Mouse (Mus musculus) forebrain, postnatal 0 days (tissue): ENCODE results near the gene Luzp1. TPM values are rescaled to one million over a fixed set of nuclear protein-coding genes. Genes with fewer than 3 reads are reported as not detected.

Source experiments
- ATAC-seq: fragments of 200-750 bp; cut with Nextera tagmentation; 2 replicates; pipeline ENCODE4 v1.8.0; 2017; ENCODE audit warnings: mild to moderate bottlenecking, moderate library complexity
- DNase-seq: peaks from one replicate; pipeline ENCODE4 v3.0.0-alpha.2; 2015
- H3K27ac ChIP-seq: fragments of 300-500 bp; sonication (generic); 2 replicates; pipeline ENCODE4 v1.5.1; 2014; ENCODE audit warnings: low read depth, mild to moderate bottlenecking, antibody characterized with exemption, low read length, moderate library complexity, mixed read lengths
- H3K27me3 ChIP-seq: fragments of 300-500 bp; sonication (generic); 2 replicates; pipeline ENCODE4 v1.6.1; 2014; ENCODE audit warnings: mild to moderate bottlenecking, low read length, mixed read lengths; ENCODE audit not compliant: insufficient read depth
- H3K36me3 ChIP-seq: fragments of 300-500 bp; sonication (generic); 2 replicates; pipeline ENCODE4 v1.6.1; 2014; ENCODE audit warnings: mild to moderate bottlenecking, moderate library complexity; ENCODE audit not compliant: insufficient read depth
- H3K4me1 ChIP-seq: fragments of 300-500 bp; sonication (generic); 2 replicates; pipeline ENCODE4 v1.6.1; 2014; ENCODE audit warnings: antibody characterized with exemption; ENCODE audit not compliant: insufficient read depth
- H3K4me2 ChIP-seq: fragments of 300-500 bp; sonication (generic); 2 replicates; pipeline ENCODE4 v1.6.1; 2014; ENCODE audit warnings: low read depth, mild to moderate bottlenecking, moderate library complexity
- H3K4me3 ChIP-seq: fragments of 300-500 bp; sonication (generic); 2 replicates; pipeline ENCODE4 v1.5.1; 2014; ENCODE audit warnings: low read depth, low read length, mixed read lengths
- H3K9ac ChIP-seq: fragments of 300-500 bp; sonication (generic); 2 replicates; pipeline ENCODE4 v1.6.1; 2014; ENCODE audit warnings: mild to moderate bottlenecking
- H3K9me3 ChIP-seq: fragments of 300-500 bp; sonication (generic); 2 replicates; pipeline ENCODE4 v1.6.1; 2016; ENCODE audit warnings: low read length
- CTCF ChIP-seq: sonication (generic); IDR thresholded peaks from 2 replicates; pipeline ENCODE4 v1.5.1; 2016; ENCODE audit warnings: antibody characterized with exemption, control low read depth, low read depth
- WGBS: fragments of 180-500 bp; shearing (Covaris S2); extraction: QIAGEN DNeasy Blood & Tissue Kit; methylation state at CpG from one replicate; pipeline ENCODE4 v1.1.7; 2014; 5-methylcytosine and 5-hydroxymethylcytosine counted together
- polyA plus RNA-seq: library from polyadenylated mRNA; unstranded; fragments of >200 nt; fragmentation: Nextera tagmentation; extraction: Ambion mirVana; gene quantifications from 2 replicates; pipeline ENCODE4 v1.2.1, GENCODE M21; 2015
- total RNA-seq: library from RNA; depleted of rRNA; stranded (reverse); fragments of >200 nt; gene quantifications from 2 replicates; pipeline ENCODE4 v1.2.3, GENCODE M21; 2014; rRNA removed

Luzp1 gene
- total and polyA plus RNA-seq, 2 experiments from 2014 or later: 20.8 to 50.0 TPM

- Histone ChIP-seq H3K4me2 (peak overlapping the region; percentile 63), H3K27ac (peak overlapping the region; percentile 91), H3K9me3 (no peaks in the 10 kb centered on the region), H3K36me3 (no peaks in the 10 kb centered on the region), H3K27me3 (no peaks in the 10 kb centered on the region), H3K4me1 (peaks cover 18% of the 10 kb centered on the region), H3K9ac (peak overlapping the region; percentile 97), H3K4me3 (peak overlapping the region; percentile 95)
- no peak for TF ChIP-seq CTCF
- peak; percentile 66 for DNase-seq
- ATAC-seq: peak; percentile 57
- 1% methylated on average over 46 of the region's 68 CpGs for WGBS
Observed at GRCm38 (mm10) chr4:136602018-136602554, 132.5 kb downstream of the Luzp1 start.

GRCm38 (mm10) chr4:136602568-136602967 lies 133.0 kb downstream of the Luzp1 start, which contains the start of gene Kdm1a:
Gene Kdm1a, minus strand, starts transcription at chr4:136602723.
- Histone ChIP-seq H3K9me3 (no peaks in the 10 kb centered on the region), H3K27me3 (no peaks in the 10 kb centered on the region), H3K4me3 (peak within 1 kb of the TSS; percentile 95), H3K4me1 (peaks cover 18% of the 10 kb centered on the region), H3K36me3 (no peaks in the 10 kb centered on the region), H3K27ac (peak within 1 kb of the TSS; percentile 91), H3K9ac (peak within 1 kb of the TSS; percentile 97), H3K4me2 (peak within 1 kb of the TSS; percentile 63)
- peak; percentile 97 for TF ChIP-seq CTCF
- ATAC-seq: peak; percentile 92
- peak; percentile 98 for DNase-seq
- WGBS: 1% methylated on average over 44 of the region's 45 CpGs

Other genes starting within 250 kb of the Luzp1 start
- 0.31 and 0.48 TPM in 2 replicates for gene Tcea3, start 222.0 kb upstream of the Luzp1 start, total RNA-seq
- gene Tcea3, start 222.0 kb upstream of the Luzp1 start, polyA plus RNA-seq: 1.6 and 1.9 TPM in 2 replicates
- gene Zfp46, start 185.1 kb upstream of the Luzp1 start, total RNA-seq: 72.6 and 73.1 TPM in 2 replicates
- gene Zfp46, start 185.1 kb upstream of the Luzp1 start, polyA plus RNA-seq: 23.6 and 31.0 TPM in 2 replicates
- 162 and 169 TPM in 2 replicates for gene Hnrnpr, start 158.8 kb upstream of the Luzp1 start, total RNA-seq
- 175 and 214 TPM in 2 replicates for gene Hnrnpr, start 158.8 kb upstream of the Luzp1 start, polyA plus RNA-seq
- gene Htr1d, start 46.2 kb upstream of the Luzp1 start, total RNA-seq: 2.0 and 2.4 TPM in 2 replicates
- gene Htr1d, start 46.2 kb upstream of the Luzp1 start, polyA plus RNA-seq: 2.4 and 3.1 TPM in 2 replicates
- gene 6030445D17Rik, start 7.5 kb upstream of the Luzp1 start, total RNA-seq: 0.23 and 0.29 TPM in 2 replicates
- 0.10 and 0.23 TPM in 2 replicates for gene 6030445D17Rik, start 7.5 kb upstream of the Luzp1 start, polyA plus RNA-seq
- gene Kdm1a, start 133.0 kb downstream of the Luzp1 start, total RNA-seq: 216 and 242 TPM in 2 replicates
- 46.6 and 51.9 TPM in 2 replicates for gene Kdm1a, start 133.0 kb downstream of the Luzp1 start, polyA plus RNA-seq
- not detected in 2 replicates for gene Tex46, start 140.7 kb downstream of the Luzp1 start, total RNA-seq
- gene Tex46, start 140.7 kb downstream of the Luzp1 start, polyA plus RNA-seq: not detected in 2 replicates
- gene Lactbl1, start 152.9 kb downstream of the Luzp1 start, total RNA-seq: 0.15 and 0.24 TPM in 2 replicates
- gene Lactbl1, start 152.9 kb downstream of the Luzp1 start, polyA plus RNA-seq: 0.05 and 0.10 TPM in 2 replicates